Mouse (Mus musculus) CH12.LX (cell line): ENCODE data around the gene Zfp110. TPM values are rescaled to one million over a fixed set of nuclear protein-coding genes. Genes with fewer than 3 reads are reported as not detected.

Source experiments
- DNase-seq: peaks from one replicate; pipeline ENCODE4 v3.0.0-alpha.2; 2013; ENCODE audit errors: extremely low read depth
- H3K27ac ChIP-seq: 2 replicates; pipeline ENCODE4 v1.5.1; 2012; ENCODE audit warnings: low read depth, mild to moderate bottlenecking, control low read depth, moderate library complexity; ENCODE audit not compliant: insufficient read depth
- H3K27me3 ChIP-seq: replicated peaks from 2 replicates; pipeline ENCODE3; 2012; ENCODE audit warnings: inconsistent platforms
- H3K36me3 ChIP-seq, 2 experiments: replicated peaks in 1 of 2; 2 replicates each; pipeline versions ENCODE3 to v1.6.1; 2012; ENCODE audit warnings: inconsistent platforms in 1 of 2, low read length in 1 of 2, mild to moderate bottlenecking in 1 of 2, mixed read lengths in 1 of 2, moderate library complexity in 1 of 2; ENCODE audit not compliant: control insufficient read depth in 1 of 2, insufficient read depth in 1 of 2
- H3K4me1 ChIP-seq, 2 experiments: 2 replicates each; pipeline ENCODE4 v1.6.1; 2012; ENCODE audit warnings: inconsistent platforms in 1 of 2, moderate library complexity in 1 of 2; ENCODE audit not compliant: insufficient read depth in 2 of 2, control insufficient read depth in 1 of 2
- H3K4me2 ChIP-seq: 2 replicates; pipeline ENCODE4 v1.6.1; 2012; ENCODE audit warnings: low read depth, mild to moderate bottlenecking, control low read depth; ENCODE audit not compliant: poor library complexity, insufficient read depth, severe bottlenecking
- H3K4me3 ChIP-seq, 3 experiments: fragments of 150-350 bp in 1 of 3; sonication (generic) in 1 of 3; replicated peaks in 1 of 3; 2 replicates each; pipeline versions ENCODE3 to v1.5.1; 2011 to 2012; ENCODE audit warnings: low read depth in 2 of 3, low read length in 2 of 3, mild to moderate bottlenecking in 2 of 3, moderate library complexity in 2 of 3, control low read depth in 1 of 3, improper control_type of control experiment in 1 of 3, inconsistent platforms in 1 of 3, mixed read lengths in 1 of 3; ENCODE audit not compliant: poor library complexity in 1 of 3
- H3K79me2 ChIP-seq: replicated peaks from 2 replicates; pipeline ENCODE4 v1.6.1; 2012; ENCODE audit warnings: mild to moderate bottlenecking, moderate library complexity; ENCODE audit not compliant: control insufficient read depth, poor library complexity, insufficient read depth, severe bottlenecking; ENCODE audit errors: extremely low read depth
- H3K9ac ChIP-seq: 2 replicates; pipeline ENCODE4 v1.6.1; 2012; ENCODE audit warnings: low read depth, mild to moderate bottlenecking, control low read depth, moderate library complexity; ENCODE audit not compliant: insufficient read depth
- H3K9me3 ChIP-seq: replicated peaks from 2 replicates; pipeline ENCODE3; 2012; ENCODE audit warnings: low read length, inconsistent platforms, mixed read lengths
- CTCF ChIP-seq, 2 experiments: IDR thresholded peaks in 1 of 2; conservative IDR thresholded peaks in 1 of 2; 2 replicates each; pipeline ENCODE4 v1.5.1; 2011 to 2012; ENCODE audit warnings: low read depth in 2 of 2, low read length in 2 of 2, improper control_type of control experiment in 1 of 2, inconsistent platforms in 1 of 2, mild to moderate bottlenecking in 1 of 2, moderate library complexity in 1 of 2
- ELF1 ChIP-seq: IDR thresholded peaks from 2 replicates; pipeline ENCODE4 v1.6.1; 2014; ENCODE audit warnings: low read depth, mild to moderate bottlenecking, inconsistent platforms, low read length, improper control_type of control experiment
- EP300 ChIP-seq: IDR thresholded peaks from 2 replicates; pipeline ENCODE4 v1.6.1; 2011; ENCODE audit warnings: low read length, improper control_type of control experiment
- ETS1 ChIP-seq: conservative IDR thresholded peaks from 2 replicates; pipeline ENCODE4 v1.6.1; 2012; ENCODE audit warnings: low read depth, mild to moderate bottlenecking, inconsistent platforms, low read length, improper control_type of control experiment, moderate library complexity
- GABPA ChIP-seq: IDR thresholded peaks from 2 replicates; pipeline ENCODE4 v1.6.1; 2012; ENCODE audit warnings: low read depth, low read length, improper control_type of control experiment, inconsistent platforms; ENCODE audit not compliant: insufficient replicate concordance
- HCFC1 ChIP-seq: IDR thresholded peaks from 2 replicates; pipeline ENCODE4 v1.6.1; 2012; ENCODE audit warnings: low read depth, mild to moderate bottlenecking, inconsistent platforms, low read length, improper control_type of control experiment
- IRF4 ChIP-seq: IDR thresholded peaks from 2 replicates; pipeline ENCODE4 v1.6.1; 2014; ENCODE audit warnings: low read depth, mild to moderate bottlenecking, inconsistent platforms, low read length, improper control_type of control experiment
- JUN ChIP-seq: IDR thresholded peaks from 2 replicates; pipeline ENCODE4 v1.6.1; 2011; ENCODE audit warnings: low read depth, mild to moderate bottlenecking, low read length, improper control_type of control experiment, moderate library complexity; ENCODE audit not compliant: insufficient read depth
- MAFK ChIP-seq: IDR thresholded peaks from 2 replicates; pipeline ENCODE4 v1.6.1; 2011; ENCODE audit warnings: low read length, improper control_type of control experiment; ENCODE audit not compliant: insufficient replicate concordance
- MAX ChIP-seq: IDR thresholded peaks from 2 replicates; pipeline ENCODE4 v1.6.1; 2011; ENCODE audit warnings: low read length, improper control_type of control experiment
- MEF2A ChIP-seq: IDR thresholded peaks from 2 replicates; pipeline ENCODE4 v1.6.1; 2014; ENCODE audit warnings: low read depth, mild to moderate bottlenecking, inconsistent platforms, low read length, improper control_type of control experiment, borderline replicate concordance
- MYC ChIP-seq: IDR thresholded peaks from 2 replicates; pipeline ENCODE4 v1.6.1; 2011; ENCODE audit warnings: low read depth, mild to moderate bottlenecking, improper control_type of control experiment, low read length
- NRF1 ChIP-seq: IDR thresholded peaks from 2 replicates; pipeline ENCODE4 v1.6.1; 2014; ENCODE audit warnings: low read depth, mild to moderate bottlenecking, inconsistent platforms, low read length, improper control_type of control experiment, moderate library complexity
- POLR2AphosphoS2 ChIP-seq: IDR thresholded peaks from 2 replicates; pipeline ENCODE4 v1.6.1; 2011; ENCODE audit warnings: low read depth, low read length, improper control_type of control experiment
- RAD21 ChIP-seq: IDR thresholded peaks from 2 replicates; pipeline ENCODE4 v1.6.1; 2011; ENCODE audit warnings: low read depth, mild to moderate bottlenecking, low read length, improper control_type of control experiment, moderate library complexity
- RCOR1 ChIP-seq: conservative IDR thresholded peaks from 2 replicates; pipeline ENCODE4 v1.6.1; 2012; ENCODE audit warnings: low read depth, mild to moderate bottlenecking, inconsistent platforms, low read length, improper control_type of control experiment
- SIN3A ChIP-seq: IDR thresholded peaks from 2 replicates; pipeline ENCODE4 v1.6.1; 2012; ENCODE audit warnings: low read length, improper control_type of control experiment, inconsistent platforms
- TCF12 ChIP-seq: IDR thresholded peaks from 2 replicates; pipeline ENCODE4 v1.6.1; 2014; ENCODE audit warnings: low read depth, mild to moderate bottlenecking, inconsistent platforms, low read length, improper control_type of control experiment
- USF1 ChIP-seq: IDR thresholded peaks from 2 replicates; pipeline ENCODE4 v1.6.1; 2014; ENCODE audit warnings: low read depth, mild to moderate bottlenecking, inconsistent platforms, low read length, improper control_type of control experiment
- USF2 ChIP-seq: conservative IDR thresholded peaks from 2 replicates; pipeline ENCODE4 v1.6.1; 2011; ENCODE audit warnings: low read depth, low read length, improper control_type of control experiment
- ZC3H11A ChIP-seq: IDR thresholded peaks from 2 replicates; pipeline ENCODE4 v1.6.1; 2012; ENCODE audit warnings: low read depth, mild to moderate bottlenecking, inconsistent platforms, low read length, improper control_type of control experiment
- ZKSCAN1 ChIP-seq: IDR thresholded peaks from 2 replicates; pipeline ENCODE4 v1.6.1; 2012; ENCODE audit warnings: low read depth, inconsistent platforms, low read length, improper control_type of control experiment, borderline replicate concordance
- dilution Hi-C: fragments of 300-500 bp; cut with MboI; formaldehyde crosslinking; loops from 2 replicates; pipeline ENCODE4 v1.14.3; 2020; ENCODE audit warnings: low sequenced_read_pairs; ENCODE audit not compliant: extremely low pct_unique_long_range_greater_than_20kb, extremely low pct_ligation_motif_present
- in situ Hi-C: fragments of 300-500 bp; cut with MboI; formaldehyde crosslinking; loops from 3 replicates; pipeline ENCODE4 v1.14.3; 2019; ENCODE audit warnings: low sequenced_read_pairs, low pct_ligation_motif_present, low pct_unique_long_range_greater_than_20kb, mixed read lengths
- polyA plus RNA-seq: library from polyadenylated mRNA; unstranded; fragments of >175 nt; gene quantifications from 2 replicates; pipeline ENCODE4 v1.2.1, GENCODE M21; 2012; ENCODE audit warnings: low read depth; ENCODE audit not compliant: insufficient read length
- total RNA-seq, 2 experiments: library from RNA; depleted of rRNA; stranded (reverse); fragments of 300-350 nt in 1 of 2; fragments of >200 nt in 1 of 2; gene quantifications; 2 replicates each; pipeline ENCODE4 v1.2.3; 2012 to 2014

Zfp110 gene
- total and polyA plus RNA-seq, 3 experiments = 14.8 to 29.3 (median 26.6) TPM

GRCm38 (mm10) chr7:12886563-12887266 lies 52.2 kb downstream of the Zfp110 start:
- H3K4me3 ChIP-seq = no peak overlapping the region
- peaks cover 5 to 37% of the 10 kb centered on the region in 2 experiments for H3K36me3 ChIP-seq
- H3K27ac ChIP-seq = no peak overlapping the region
- H3K4me2 ChIP-seq = no peak overlapping the region
- no peak for DNase-seq
- TF ChIP-seq TCF12 (no peak), GABPA (no peak), ELF1 (no peak), ETS1 (no peak), MEF2A (no peak), ZKSCAN1 (no peak), NRF1 (no peak), SIN3A (no peak), EP300 (no peak), RCOR1 (no peak), MAX (no peak), IRF4 (no peak), MAFK (no peak)
- dilution Hi-C loops (no loop called here), in situ Hi-C loops (no loop called here)
- no peaks in the 10 kb centered on the region for H3K79me2 ChIP-seq
- no peaks in the 10 kb centered on the region for H3K27me3 ChIP-seq
- peaks cover 0 to 34% of the 10 kb centered on the region in 2 experiments; a peak in 2 of 4 replicates for H3K4me1 ChIP-seq
- no peaks in the 10 kb centered on the region for H3K9me3 ChIP-seq
- no peak overlapping the region for H3K9ac ChIP-seq

GRCm38 (mm10) chr7:12887585-12887984 lies 53.0 kb downstream of the Zfp110 start:
- Histone ChIP-seq H3K79me2 (no peaks in the 10 kb centered on the region), H3K9ac (no peak overlapping the region), H3K36me3 (peaks cover 5 to 37% of the 10 kb centered on the region in 2 experiments), H3K4me2 (no peak overlapping the region), H3K9me3 (no peaks in the 10 kb centered on the region), H3K27ac (no peak overlapping the region), H3K4me3 (no peak overlapping the region), H3K4me1 (peaks cover 0 to 29% of the 10 kb centered on the region in 2 experiments; a peak in 2 of 4 replicates), H3K27me3 (no peaks in the 10 kb centered on the region)
- dilution Hi-C loops = no loop called here
- no peak for DNase-seq
- TF ChIP-seq USF1 (no peak), HCFC1 (no peak), ZC3H11A (no peak), RCOR1 (no peak), USF2 (no peak), EP300 (no peak), CTCF (conservative IDR thresholded peaks at IDR 0.05 in 1 of 2, IDR thresholded peaks at IDR 0.05 in 1 of 2; ENCODE audit: low read depth in 2 of 2, low read length in 2 of 2) (no peak), MAX (no peak), MYC (no peak), RAD21 (no peak), ETS1 (no peak), NRF1 (no peak), JUN (no peak), POLR2AphosphoS2 (no peak), MAFK (no peak)
- in situ Hi-C loops = no loop called here
